Mouse (Mus musculus): ENCODE measurements around the gene Gamt. TPM values are rescaled to one million over a fixed set of nuclear protein-coding genes. Genes with fewer than 3 reads are reported as not detected.
A peak's percentile ranks its signal among the peaks of the same experiment; 100 is the strongest.

The Gamt gene
- 18.2 and 18.3 TPM in 2 replicates for polyA plus RNA-seq (2015; fragmentation: Nextera tagmentation; extraction: Ambion mirVana)

DNA sequence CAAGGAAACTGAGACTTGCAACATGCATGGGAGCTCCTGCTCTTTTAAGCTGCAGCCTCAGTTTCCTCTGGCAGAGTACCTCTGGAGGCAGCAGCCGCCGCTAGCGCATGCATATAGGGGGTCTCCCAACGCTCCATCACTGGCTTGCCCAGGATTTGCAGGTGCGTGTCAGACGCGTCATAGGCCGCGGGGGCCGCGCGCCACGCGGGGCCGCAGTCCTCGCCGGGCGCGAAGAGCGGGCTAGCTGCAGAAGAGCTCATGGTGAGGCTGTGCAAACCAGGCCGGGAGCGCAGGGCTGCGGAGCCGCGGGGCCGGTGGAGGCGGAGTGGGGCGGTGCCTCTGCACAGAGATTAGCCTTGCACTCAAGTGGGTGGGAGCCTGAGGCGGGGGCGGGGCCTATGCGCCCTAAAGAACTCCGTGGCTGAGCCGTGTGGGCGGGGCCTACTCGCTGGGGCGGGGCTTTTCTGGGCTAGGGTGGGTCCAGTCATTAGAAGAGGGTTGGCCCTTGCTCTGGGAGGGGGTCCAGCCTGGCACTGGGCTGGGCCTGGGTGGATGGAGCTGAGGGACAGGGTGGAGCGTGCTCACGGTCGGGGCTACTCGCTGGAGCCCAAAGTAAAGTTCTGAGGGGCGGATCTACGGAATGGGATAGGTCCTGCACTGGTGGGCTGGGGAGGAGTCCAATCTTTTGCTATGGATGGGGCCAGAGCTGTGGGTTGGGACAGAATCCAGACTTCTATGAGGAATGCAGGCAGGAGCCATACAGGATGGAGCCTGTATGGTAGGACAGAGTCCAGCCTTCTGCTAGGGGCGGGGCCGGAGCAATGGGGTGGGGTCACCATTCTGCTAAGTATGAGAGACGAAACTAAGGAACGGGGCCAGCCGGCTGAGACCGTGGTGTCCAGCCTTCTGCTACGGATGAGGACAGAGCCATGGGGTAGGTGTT is at the start of gene Gamt, which contains the start of gene Dazap1:
Gamt (minus strand) TSS at position 371 of the 943 bp plus-strand sequence.
Dazap1 (plus strand) TSS at position 845 of the 943 bp plus-strand sequence.
- Histone ChIP-seq H3K27ac (peak within 1 kb of the TSS; percentile 83), H3K9ac (peak within 1 kb of the TSS; percentile 73), H3K36me3 (ENCODE audit: poor library complexity, severe bottlenecking) (peaks cover 33% of the 10 kb centered on the region), H3K27me3 (no peaks in the 10 kb centered on the region), H3K4me3 (peak within 1 kb of the TSS; percentile 46), H3K4me2 (peak within 1 kb of the TSS; percentile 81), H3K4me1 (peaks cover 39% of the 10 kb centered on the region), H3K9me3 (replicated peaks) (no peaks in the 10 kb centered on the region)
- ATAC-seq = peak; percentile 82
- under 1% methylated on average over 49 of the region's 49 CpGs for WGBS

DNA sequence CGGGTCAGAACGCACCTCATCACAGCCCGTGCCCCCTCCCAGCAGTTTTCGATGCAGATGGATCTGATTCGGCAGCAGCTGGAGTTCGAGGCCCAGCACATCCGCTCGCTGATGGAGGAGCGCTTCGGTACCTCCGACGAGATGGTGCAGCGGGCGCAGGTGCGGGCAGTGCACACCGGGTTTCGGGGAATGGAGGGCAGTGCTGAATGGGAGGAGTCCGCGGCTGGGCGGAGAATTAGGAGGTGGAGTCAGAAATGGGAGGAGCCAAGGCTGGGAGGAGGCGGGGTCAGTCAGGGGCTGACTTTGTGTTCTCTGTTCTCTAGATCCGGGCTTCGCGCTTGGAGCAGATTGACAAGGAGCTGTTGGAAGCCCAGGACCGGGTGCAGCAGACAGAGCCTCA is 44.0 kb upstream of the Gamt start:
- 32% methylated on average over 25 of the region's 25 CpGs for WGBS
- Histone ChIP-seq H3K36me3 (ENCODE audit: poor library complexity, severe bottlenecking) (peaks cover 84% of the 10 kb centered on the region), H3K4me1 (peaks cover 59% of the 10 kb centered on the region), H3K9ac (peak overlapping the region; percentile 40; the same call in 1 of the 2 replicates), H3K27ac (no peak overlapping the region), H3K27me3 (no peaks in the 10 kb centered on the region), H3K4me3 (peak overlapping the region; percentile 14), H3K4me2 (peak overlapping the region; percentile 35), H3K9me3 (replicated peaks) (no peaks in the 10 kb centered on the region)
- ATAC-seq = no peak

DNA sequence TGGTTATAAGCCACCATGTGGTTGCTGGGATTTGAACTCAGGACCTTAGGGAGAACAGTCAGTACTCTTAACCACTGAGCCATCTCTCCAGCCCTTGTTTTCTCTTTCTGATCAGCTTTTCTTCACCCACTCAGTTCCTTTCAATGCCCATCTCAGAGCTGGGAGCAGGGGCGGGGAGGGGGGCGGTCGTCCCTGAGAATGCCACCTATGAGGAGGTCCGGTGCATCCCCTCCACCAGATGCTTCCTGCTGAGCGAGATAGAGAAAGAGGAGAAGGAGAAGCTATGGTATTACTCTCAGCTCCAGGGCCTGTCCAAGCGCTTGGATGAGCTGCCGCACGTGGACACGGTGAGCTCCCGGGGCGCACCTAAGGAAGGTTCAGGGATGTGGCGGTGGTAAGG is 43.6 kb upstream of the Gamt start:
- H3K36me3 ChIP-seq (ENCODE audit: poor library complexity, severe bottlenecking) = peaks cover 80% of the 10 kb centered on the region
- no peak for ATAC-seq
- H3K9ac ChIP-seq = peak overlapping the region; percentile 40; the same call in 1 of the 2 replicates
- H3K4me3 ChIP-seq = peak overlapping the region; percentile 14; the same call in 1 of the 2 replicates
- H3K27ac ChIP-seq = no peak overlapping the region
- H3K4me2 ChIP-seq = peak overlapping the region; percentile 35
- 36% methylated on average over 12 of the region's 12 CpGs for WGBS
- H3K4me1 ChIP-seq = peaks cover 63% of the 10 kb centered on the region
- H3K9me3 ChIP-seq (replicated peaks) = no peaks in the 10 kb centered on the region
- no peaks in the 10 kb centered on the region for H3K27me3 ChIP-seq

DNA sequence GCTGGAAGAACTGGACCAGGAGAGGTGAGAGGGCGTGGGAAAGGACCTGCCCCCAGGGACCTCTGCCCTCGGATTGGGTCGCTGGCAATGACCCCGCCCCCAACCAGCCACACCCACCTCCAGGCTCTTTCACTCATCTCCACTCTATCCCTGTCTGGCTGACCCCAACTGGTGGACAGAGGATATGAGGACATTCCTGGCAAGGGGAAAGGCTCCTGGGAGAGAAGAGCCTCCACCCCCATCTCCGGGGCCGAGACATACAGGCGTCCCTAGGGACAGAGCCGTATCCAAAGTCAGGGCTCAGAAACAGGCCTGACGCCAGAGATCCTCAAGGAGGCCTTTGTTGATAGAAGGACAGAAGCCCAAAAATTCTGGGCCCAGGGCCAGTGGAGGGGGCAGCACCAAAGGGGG is 41.7 kb upstream of the Gamt start:
- ATAC-seq = no peak
- H3K9ac ChIP-seq = peak overlapping the region; percentile 99
- H3K9me3 ChIP-seq (replicated peaks) = no peaks in the 10 kb centered on the region
- 21% methylated on average over 9 of the region's 9 CpGs for WGBS
- H3K27me3 ChIP-seq = no peaks in the 10 kb centered on the region
- peak overlapping the region; percentile 86 for H3K4me2 ChIP-seq
- H3K4me3 ChIP-seq = peak overlapping the region; percentile 73
- peaks cover 60% of the 10 kb centered on the region for H3K36me3 ChIP-seq (ENCODE audit: poor library complexity, severe bottlenecking)
- H3K4me1 ChIP-seq = peaks cover 78% of the 10 kb centered on the region
- H3K27ac ChIP-seq = peak overlapping the region; percentile 26; the same call in 1 of the 2 replicates

DNA sequence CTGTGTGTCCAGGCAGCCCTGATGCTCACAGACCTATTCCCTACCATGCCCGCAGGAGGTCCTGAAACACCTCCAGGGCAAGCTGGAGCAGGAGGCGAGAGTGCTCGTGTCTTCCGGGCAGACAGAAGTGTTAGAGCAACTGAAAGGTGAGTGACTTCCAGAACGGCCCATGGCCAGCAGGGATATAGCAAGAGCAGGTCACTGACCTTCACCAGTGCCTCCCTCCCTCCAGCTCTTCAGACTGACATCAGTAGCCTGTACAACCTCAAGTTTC is 41.2 kb upstream of the Gamt start:
- WGBS = 62% methylated on average over 5 of the region's 5 CpGs
- Histone ChIP-seq H3K4me3 (peak overlapping the region; percentile 73), H3K4me1 (peaks cover 83% of the 10 kb centered on the region), H3K9me3 (replicated peaks) (no peaks in the 10 kb centered on the region), H3K36me3 (ENCODE audit: poor library complexity, severe bottlenecking) (peaks cover 55% of the 10 kb centered on the region), H3K27ac (peak overlapping the region; percentile 98; the same call in 1 of the 2 replicates), H3K4me2 (peak overlapping the region; percentile 86), H3K9ac (peak overlapping the region; percentile 99), H3K27me3 (no peaks in the 10 kb centered on the region)
- no peak for ATAC-seq

DNA sequence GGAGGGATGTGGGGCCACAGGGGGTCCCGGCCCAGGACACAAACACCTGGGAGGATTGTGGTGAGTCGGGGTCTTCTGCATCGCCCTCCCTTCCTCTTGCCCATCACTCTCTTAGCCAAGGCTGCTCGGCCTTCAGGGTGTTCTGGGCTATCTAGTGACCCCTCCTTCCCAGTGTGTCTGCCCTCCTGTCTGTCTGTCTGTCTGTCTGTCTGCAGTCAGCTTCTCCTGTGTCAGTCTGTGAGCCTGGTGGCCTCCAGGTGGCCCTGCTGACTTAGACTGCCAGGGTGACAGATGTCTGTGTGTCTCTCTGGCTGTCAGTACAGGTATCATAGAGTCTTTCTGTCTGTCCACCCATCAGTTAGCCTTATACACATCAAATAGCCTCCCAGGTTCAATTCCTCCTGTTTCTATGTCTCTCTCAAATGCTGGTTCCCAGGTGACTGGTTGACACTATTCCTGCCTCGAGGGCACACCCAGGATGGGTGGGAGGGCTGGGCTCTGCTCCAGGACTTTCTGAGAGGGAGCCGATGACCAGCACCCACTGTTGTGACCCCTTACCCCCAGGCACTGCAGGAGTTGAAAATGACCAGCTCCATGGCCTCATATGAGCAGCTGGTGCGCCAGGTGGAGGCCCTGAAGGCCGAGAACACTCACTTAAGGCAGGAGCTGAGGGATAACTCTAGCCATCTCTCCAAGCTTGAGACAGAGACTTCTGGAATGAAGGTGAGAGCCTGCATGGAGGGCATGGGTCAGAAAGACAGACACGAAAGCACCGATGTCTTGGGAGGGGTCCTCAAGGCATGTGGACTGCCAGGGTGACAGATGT is 40.7 kb upstream of the Gamt start:
- WGBS = 70% methylated on average over 9 of the region's 10 CpGs
- Histone ChIP-seq H3K4me1 (peaks cover 88% of the 10 kb centered on the region), H3K4me2 (peak overlapping the region; percentile 86), H3K9ac (peak overlapping the region; percentile 99), H3K9me3 (replicated peaks) (no peaks in the 10 kb centered on the region), H3K36me3 (ENCODE audit: poor library complexity, severe bottlenecking) (peaks cover 50% of the 10 kb centered on the region), H3K4me3 (peak overlapping the region; percentile 73), H3K27ac (peak overlapping the region; percentile 98), H3K27me3 (no peaks in the 10 kb centered on the region)
- ATAC-seq = no peak; the same call in 1 of the 2 replicates

DNA sequence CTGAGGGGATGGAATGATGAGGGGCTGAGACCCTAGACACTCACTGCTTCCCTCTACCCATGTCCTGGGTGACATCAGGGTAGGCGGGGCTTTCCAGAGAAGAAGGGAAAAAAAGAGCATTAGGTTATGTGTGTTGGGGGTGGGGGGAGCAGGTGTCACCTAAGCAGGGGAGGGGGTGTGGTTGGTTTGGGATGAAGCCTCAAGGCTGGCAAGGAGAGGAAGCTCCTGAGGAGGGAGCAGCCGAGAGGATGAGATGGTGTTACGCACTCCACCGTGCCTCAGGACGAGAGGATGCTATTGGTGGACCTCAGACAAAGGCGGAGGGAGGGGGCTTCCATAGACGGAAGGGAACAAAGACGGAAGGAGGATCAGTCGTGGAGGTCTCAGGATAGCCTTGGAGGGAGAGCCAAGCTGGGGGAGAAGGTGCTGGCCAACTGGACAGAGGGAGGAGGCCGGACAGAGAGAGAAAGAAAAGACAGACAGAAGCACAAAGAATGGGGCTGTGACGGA is 39.9 kb upstream of the Gamt start:
- H3K27ac ChIP-seq = peak overlapping the region; percentile 98
- no peaks in the 10 kb centered on the region for H3K27me3 ChIP-seq
- H3K36me3 ChIP-seq (ENCODE audit: poor library complexity, severe bottlenecking) = peaks cover 42% of the 10 kb centered on the region
- H3K9me3 ChIP-seq (replicated peaks) = no peaks in the 10 kb centered on the region
- peak overlapping the region; percentile 99 for H3K9ac ChIP-seq
- WGBS = 5% methylated on average over 11 of the region's 11 CpGs
- H3K4me3 ChIP-seq = peak overlapping the region; percentile 73
- H3K4me2 ChIP-seq = peak overlapping the region; percentile 86
- peaks cover 91% of the 10 kb centered on the region for H3K4me1 ChIP-seq
- ATAC-seq = peak; percentile 83

DNA sequence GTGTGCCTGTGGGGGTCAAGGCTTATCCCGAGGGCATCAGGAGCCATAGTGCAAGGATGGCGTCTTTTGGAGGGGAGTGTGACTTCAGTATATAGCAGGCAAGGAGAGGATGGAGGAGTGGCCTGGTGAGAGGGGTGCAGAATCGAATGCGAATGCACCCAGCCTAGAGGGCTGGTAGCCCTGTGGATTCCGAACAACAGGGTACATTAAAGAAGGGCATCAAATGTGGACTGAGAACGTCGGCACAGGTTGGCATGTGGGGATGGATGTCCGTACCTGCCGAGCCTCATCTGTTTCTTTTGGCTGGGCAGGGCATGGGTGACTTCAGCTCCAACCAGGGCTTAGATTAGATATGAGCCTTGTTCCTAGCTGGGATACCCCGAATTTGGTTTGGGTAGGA is 39.0 kb upstream of the Gamt start:
- Histone ChIP-seq H3K9ac (peak overlapping the region; percentile 99), H3K4me3 (peak overlapping the region; percentile 73), H3K4me1 (peaks cover 94% of the 10 kb centered on the region), H3K36me3 (ENCODE audit: poor library complexity, severe bottlenecking) (peaks cover 36% of the 10 kb centered on the region), H3K27me3 (no peaks in the 10 kb centered on the region), H3K9me3 (replicated peaks) (no peaks in the 10 kb centered on the region), H3K27ac (peak overlapping the region; percentile 98), H3K4me2 (peak overlapping the region; percentile 86)
- 43% methylated on average over 10 of the region's 10 CpGs for WGBS
- ATAC-seq = no peak

DNA sequence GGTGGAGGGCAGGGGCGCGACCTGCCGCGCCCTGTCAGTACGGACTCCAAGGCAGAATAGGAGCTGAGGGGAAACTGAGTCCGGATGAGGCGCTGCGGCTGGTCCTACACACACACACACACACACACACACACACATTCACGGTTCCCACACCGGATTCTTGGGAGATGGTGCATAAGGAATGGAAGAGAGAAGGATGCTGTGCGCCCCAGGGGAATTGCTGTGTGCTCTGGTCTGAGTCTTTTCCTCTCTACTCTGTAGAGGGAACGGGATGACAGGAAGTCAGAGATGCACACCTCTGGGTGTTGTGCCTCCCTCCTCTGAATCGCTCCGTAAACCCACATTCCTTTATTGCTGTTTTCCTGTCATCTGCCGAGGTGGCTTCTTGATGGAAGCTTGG is 38.5 kb upstream of the Gamt start:
- Histone ChIP-seq H3K27ac (peak overlapping the region; percentile 98), H3K27me3 (no peaks in the 10 kb centered on the region), H3K9ac (peak overlapping the region; percentile 99), H3K4me2 (peak overlapping the region; percentile 86), H3K9me3 (replicated peaks) (no peaks in the 10 kb centered on the region), H3K4me3 (peak overlapping the region; percentile 73), H3K4me1 (peaks cover 94% of the 10 kb centered on the region), H3K36me3 (ENCODE audit: poor library complexity, severe bottlenecking) (peaks cover 36% of the 10 kb centered on the region)
- no peak for ATAC-seq
- 4% methylated on average over 15 of the region's 15 CpGs for WGBS

DNA sequence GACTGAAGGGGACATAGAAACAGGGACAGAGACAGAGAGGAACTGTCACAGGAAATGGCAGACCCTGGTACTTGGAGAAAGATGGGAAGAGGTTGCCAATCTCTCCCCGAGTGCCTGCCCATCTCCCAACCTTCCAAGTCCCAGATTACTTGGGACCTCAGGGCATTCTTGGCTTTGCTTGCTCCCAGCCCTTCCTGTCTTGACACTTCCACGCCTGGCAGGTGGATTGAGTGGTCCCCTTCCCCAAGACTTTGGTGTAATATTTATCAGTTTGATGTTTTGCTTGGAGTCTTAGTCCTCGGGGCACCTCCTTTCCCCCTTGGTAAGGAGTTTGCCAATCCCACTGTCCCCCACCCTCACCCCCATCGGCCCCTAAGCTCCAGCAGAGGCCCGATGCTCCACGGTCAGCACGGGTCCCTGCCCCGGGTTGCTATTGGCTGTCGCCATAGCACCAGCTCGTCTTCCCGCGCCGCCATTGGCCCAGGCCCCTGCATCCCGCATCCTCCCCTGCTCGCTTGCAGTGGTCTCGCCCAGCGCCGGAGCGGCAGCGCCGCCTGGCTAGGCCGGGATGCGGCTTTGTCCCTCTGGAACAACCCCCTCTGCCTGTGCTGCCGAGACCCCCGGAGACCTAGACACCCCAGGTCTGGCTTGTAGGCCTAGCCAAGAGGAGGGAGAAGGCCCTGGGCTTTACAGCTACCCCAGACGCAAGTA is 37.9 kb upstream of the Gamt start:
- 2% methylated on average over 24 of the region's 26 CpGs for WGBS

DNA sequence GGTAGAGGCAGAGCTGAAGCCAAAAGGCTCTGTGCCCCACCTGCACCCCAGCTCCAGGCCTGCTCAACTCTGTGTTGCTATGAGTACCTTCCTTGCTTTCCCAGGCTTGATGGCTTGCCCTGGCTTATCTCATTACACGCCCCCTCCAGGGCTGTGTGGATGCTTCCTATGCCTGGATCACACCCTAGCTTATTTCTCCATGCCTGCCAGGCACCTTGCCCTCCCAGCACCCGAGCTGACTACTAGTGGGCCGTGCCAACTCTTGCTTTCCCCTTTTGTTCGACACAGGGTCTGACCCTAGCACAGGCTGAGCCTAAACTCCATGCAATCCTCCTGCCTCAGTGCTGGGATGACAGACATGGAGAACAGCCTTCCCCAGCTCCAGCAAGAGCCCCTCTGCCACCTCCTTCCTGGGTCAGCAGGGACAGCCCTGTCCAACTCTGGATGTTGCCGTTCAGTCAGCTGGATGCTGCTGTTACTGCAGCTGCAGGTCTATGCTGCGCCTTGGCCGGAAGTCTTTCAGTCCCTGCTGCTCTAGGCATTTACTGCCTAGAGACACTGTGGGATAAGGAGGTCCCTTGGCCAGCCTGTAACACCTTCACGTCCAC is 36.8 kb upstream of the Gamt start:
- H3K4me3 ChIP-seq = peak overlapping the region; percentile 73; the same call in 1 of the 2 replicates
- 73% methylated on average over 8 of the region's 8 CpGs for WGBS
- H3K27ac ChIP-seq = peak overlapping the region; percentile 98; the same call in 1 of the 2 replicates
- peaks cover 32% of the 10 kb centered on the region for H3K36me3 ChIP-seq (ENCODE audit: poor library complexity, severe bottlenecking)
- peak overlapping the region; percentile 86 for H3K4me2 ChIP-seq
- ATAC-seq = no peak
- peak overlapping the region; percentile 99 for H3K9ac ChIP-seq
- H3K27me3 ChIP-seq = no peaks in the 10 kb centered on the region
- H3K9me3 ChIP-seq (replicated peaks) = no peaks in the 10 kb centered on the region
- peaks cover 93% of the 10 kb centered on the region for H3K4me1 ChIP-seq

More for the DNA sequence above, 37.9 kb upstream of the Gamt start:
- H3K4me1 ChIP-seq = peaks cover 94% of the 10 kb centered on the region
- peak; percentile 86 for ATAC-seq
- peaks cover 36% of the 10 kb centered on the region for H3K36me3 ChIP-seq (ENCODE audit: poor library complexity, severe bottlenecking)
- peak overlapping the region; percentile 86 for H3K4me2 ChIP-seq
- H3K27ac ChIP-seq = peak overlapping the region; percentile 98
- no peaks in the 10 kb centered on the region for H3K27me3 ChIP-seq
- peak overlapping the region; percentile 73 for H3K4me3 ChIP-seq
- peak overlapping the region; percentile 99 for H3K9ac ChIP-seq
- H3K9me3 ChIP-seq (replicated peaks) = no peaks in the 10 kb centered on the region
